Comparison of ENCODE assay signal across 28 mouse cellular contexts in the genomic region with DNA sequence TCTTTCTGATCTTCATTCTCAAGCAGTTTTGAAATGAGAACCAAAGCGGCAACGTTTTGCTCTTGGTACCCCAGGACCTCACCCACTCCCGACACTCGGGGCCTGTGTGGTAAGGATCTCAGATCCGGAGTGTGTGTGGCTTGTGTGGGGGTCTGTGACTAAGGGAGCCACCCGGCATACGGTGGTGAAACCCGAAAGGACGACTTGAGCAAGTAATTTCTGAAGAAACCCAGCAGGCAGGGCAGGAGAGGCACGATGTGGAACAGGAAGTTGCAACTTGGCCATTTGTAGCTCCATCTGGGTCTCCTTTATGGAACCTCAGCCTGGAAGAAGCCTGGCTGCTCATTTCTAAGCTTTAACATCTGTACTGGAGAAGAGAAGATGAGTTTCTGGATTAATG.
A peak's percentile ranks its signal among the peaks of the same experiment; 100 is the strongest.
DNase-seq lines count a peak whose midpoint lies in the region; ATAC-seq lines count a peak whose summit lies in the region.
"Had no signal": no experiment of that assay in that cellular context is flagged by ENCODE, and none has a peak within 500 bp of the region (broad histone marks: within the 10 kb centered on the region; RNA-seq: fewer than 3 reads in every experiment).

No protein-coding gene starts in this region.

- H3K27me3 ChIP-seq in forebrain, embryonic 12.5 days: peaks cover 22% of the 10 kb centered on the region
- H3K27me3 ChIP-seq: embryonic facial prominence, embryonic 13.5 days; heart, embryonic 12.5 days; heart, embryonic 15.5 days; intestine, embryonic 15.5 days had no signal

- H3K9ac ChIP-seq in forebrain, embryonic 12.5 days: no peak overlapping the region
- H3K9ac ChIP-seq: embryonic facial prominence, embryonic 13.5 days; forebrain, embryonic 13.5 days; heart, embryonic 12.5 days; heart, embryonic 15.5 days; hindbrain, embryonic 14.5 days; intestine, embryonic 15.5 days had no signal

- no peak overlapping the region for H3K27ac ChIP-seq in forebrain, embryonic 12.5 days
- H3K27ac ChIP-seq: embryonic facial prominence, embryonic 10.5 days; embryonic facial prominence, embryonic 13.5 days; forebrain, embryonic 13.5 days; heart, embryonic 15.5 days; hindbrain, embryonic 14.5 days; hindbrain, postnatal 0 days; intestine, embryonic 15.5 days had no signal

- H3K4me3 ChIP-seq in forebrain, embryonic 12.5 days (replicated peaks): no peak overlapping the region
- H3K4me3 ChIP-seq: embryonic facial prominence, embryonic 10.5 days; embryonic facial prominence, embryonic 13.5 days; erythroblast, embryonic 14.5 days; forebrain, embryonic 13.5 days; heart, embryonic 12.5 days; heart, embryonic 15.5 days; intestine, embryonic 15.5 days had no signal

- H3K4me2 ChIP-seq in forebrain, embryonic 12.5 days: no peak overlapping the region
- H3K4me2 ChIP-seq: embryonic facial prominence, embryonic 13.5 days; forebrain, embryonic 13.5 days; heart, embryonic 12.5 days; heart, embryonic 15.5 days; hindbrain, embryonic 14.5 days; intestine, embryonic 15.5 days had no signal

- DNase-seq in CD4-positive, CD25-positive, alpha-beta regulatory T cell, adult 2 months (ENCODE audit: low read depth, low spot score): peak; percentile 20
- no peak for DNase-seq in adrenal gland, adult 2 months
- DNase-seq in lung, postnatal 14 days: no peak
- DNase-seq: adrenal gland, adult 8-10 months; adrenal gland, postnatal 25 days; cerebellum, adult 11-12 months; cerebellum, adult 8-10 months; cerebellum, postnatal 10 days; cerebellum, postnatal 36 days; embryo, embryonic 11 days; gastrocnemius, postnatal 10 days; gastrocnemius, postnatal 36 days; heart, adult 18-20 months; heart, postnatal 14 days; heart, postnatal 4 days had no signal

- peaks cover 19% of the 10 kb centered on the region for H3K4me1 ChIP-seq in forebrain, embryonic 12.5 days
- H3K4me1 ChIP-seq: heart, embryonic 12.5 days; heart, embryonic 15.5 days; intestine, embryonic 15.5 days had no signal

- no peaks in the 10 kb centered on the region for H3K36me3 ChIP-seq in forebrain, embryonic 12.5 days (replicated peaks)
- H3K36me3 ChIP-seq: embryonic facial prominence, embryonic 10.5 days; embryonic facial prominence, embryonic 13.5 days; heart, embryonic 12.5 days; heart, embryonic 15.5 days; intestine, embryonic 15.5 days had no signal

- no peaks in the 10 kb centered on the region for H3K9me3 ChIP-seq in forebrain, embryonic 12.5 days
- H3K9me3 ChIP-seq: embryonic facial prominence, embryonic 10.5 days; embryonic facial prominence, embryonic 13.5 days; forebrain, embryonic 13.5 days had no signal

- peak; percentile 50 for ATAC-seq in granulocyte monocyte progenitor cell, adult 5-6 weeks (replicated peaks; ENCODE audit: poor library complexity, severe bottlenecking)
- peak; percentile 65; the same call in 1 of the 2 replicates for ATAC-seq in megakaryocyte, adult 5-6 weeks (ENCODE audit: poor library complexity, severe bottlenecking)
- ATAC-seq in forebrain, embryonic 12.5 days (ENCODE audit: low FRiP score): no peak
- ATAC-seq: forebrain, embryonic 13.5 days; forebrain, embryonic 16.5 days; hindbrain, postnatal 0 days; intestine, embryonic 15.5 days had no signal

- 88% methylated on average over 10 of the region's 10 CpGs for WGBS in forebrain, embryonic 12.5 days
